Comparison of ENCODE assay signal across 27 mouse cellular contexts in the genomic region with DNA sequence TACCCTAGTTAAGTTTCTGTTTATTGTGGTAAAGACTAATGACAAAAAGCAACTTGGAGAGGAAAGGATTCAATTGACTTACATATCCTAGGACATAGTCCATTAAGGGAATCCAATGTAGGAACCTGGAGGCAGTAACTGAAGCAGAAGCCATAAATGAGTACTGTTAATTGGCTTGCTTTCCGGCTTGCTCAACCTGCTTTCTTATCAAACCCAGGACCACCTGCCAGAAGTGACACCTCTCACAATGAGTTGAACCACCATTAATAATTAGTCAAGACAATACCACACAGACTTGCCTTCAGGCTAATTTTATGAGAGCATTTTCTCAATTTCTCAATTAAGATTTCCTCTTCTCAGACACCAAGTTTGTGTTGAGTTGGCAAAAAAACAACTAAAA.
A peak's percentile ranks its signal among the peaks of the same experiment; 100 is the strongest.
DNase-seq lines count a peak whose midpoint lies in the region; ATAC-seq and TF ChIP-seq lines count a peak whose summit lies in the region.
"Had no signal": no experiment of that assay in that cellular context is flagged by ENCODE, and none has a peak within 500 bp of the region (broad histone marks: within the 10 kb centered on the region; RNA-seq: fewer than 3 reads in every experiment).

No protein-coding gene starts in this region.

- no peaks in the 10 kb centered on the region for H3K9me3 ChIP-seq in embryonic facial prominence, embryonic 14.5 days (ENCODE audit: control insufficient read depth, low read length)
- no peaks in the 10 kb centered on the region for H3K9me3 ChIP-seq in embryonic facial prominence, embryonic 10.5 days
- H3K9me3 ChIP-seq in forebrain, embryonic 15.5 days, result no peaks in the 10 kb centered on the region
- no peaks in the 10 kb centered on the region for H3K9me3 ChIP-seq in forebrain, embryonic 11.5 days (ENCODE audit: control insufficient read depth, low read length)
- no peaks in the 10 kb centered on the region for H3K9me3 ChIP-seq in forebrain, postnatal 0 days (ENCODE audit: low read length)
- H3K9me3 ChIP-seq in heart, embryonic 11.5 days (replicated peaks; ENCODE audit: control insufficient read depth, low read length), result no peaks in the 10 kb centered on the region
- H3K9me3 ChIP-seq: embryonic facial prominence, embryonic 12.5 days; G1E; heart, embryonic 13.5 days; hindbrain, embryonic 12.5 days; hindbrain, embryonic 15.5 days; intestine, embryonic 15.5 days had no signal

- DNase-seq in embryonic facial prominence, embryonic 14.5 days (ENCODE audit: low spot score), result peak; percentile 13
- DNase-seq in embryonic facial prominence, embryonic 10.5 days (ENCODE audit: low spot score), result no peak
- no peak for DNase-seq in forebrain, embryonic 11.5 days (ENCODE audit: low spot score)
- peak; percentile 5 for DNase-seq in forebrain, postnatal 0 days
- DNase-seq in gastrocnemius, adult 2 months, result no peak
- DNase-seq: adrenal gland, postnatal 10 days; adrenal gland, postnatal 36 days; cerebellum, adult 11 months; cerebellum, adult 2 months; cerebellum, adult 9-11 months; cerebellum, postnatal 25 days; gastrocnemius, postnatal 25 days; heart, adult 18-20 months; heart, postnatal 14 days; heart, postnatal 4 days; kidney, adult 11 months; kidney, adult 8-10 months had no signal

- no peak overlapping the region for H3K9ac ChIP-seq in embryonic facial prominence, embryonic 14.5 days (ENCODE audit: low read depth, low read length)
- no peak overlapping the region for H3K9ac ChIP-seq in forebrain, embryonic 15.5 days (replicated peaks)
- H3K9ac ChIP-seq in forebrain, embryonic 11.5 days (ENCODE audit: low read length), result no peak overlapping the region
- no peak overlapping the region for H3K9ac ChIP-seq in forebrain, postnatal 0 days
- no peak overlapping the region for H3K9ac ChIP-seq in heart, embryonic 11.5 days (ENCODE audit: low read depth, low read length)
- H3K9ac ChIP-seq: embryonic facial prominence, embryonic 12.5 days; heart, embryonic 13.5 days; hindbrain, embryonic 12.5 days; hindbrain, embryonic 15.5 days; intestine, embryonic 15.5 days had no signal

- ATAC-seq in embryonic facial prominence, embryonic 14.5 days (ENCODE audit: low read depth), result no peak
- peak; percentile 51; the same call in 1 of the 2 replicates for ATAC-seq in forebrain, embryonic 15.5 days (replicated peaks)
- ATAC-seq in forebrain, embryonic 11.5 days (replicated peaks; ENCODE audit: low FRiP score), result no peak
- ATAC-seq in forebrain, postnatal 0 days, result no peak
- no peak for ATAC-seq in heart, embryonic 11.5 days (replicated peaks; ENCODE audit: insufficient number of reproducible peaks, low FRiP score, low TSS enrichment)
- ATAC-seq: intestine, embryonic 15.5 days; Patski had no signal

- no peaks in the 10 kb centered on the region for H3K27me3 ChIP-seq in embryonic facial prominence, embryonic 14.5 days (replicated peaks; ENCODE audit: control insufficient read depth, insufficient read depth, low read length)
- H3K27me3 ChIP-seq in embryonic facial prominence, embryonic 10.5 days (replicated peaks; ENCODE audit: low read depth, poor library complexity, severe bottlenecking), result no peaks in the 10 kb centered on the region
- no peaks in the 10 kb centered on the region for H3K27me3 ChIP-seq in forebrain, embryonic 15.5 days
- H3K27me3 ChIP-seq in forebrain, embryonic 11.5 days (ENCODE audit: control insufficient read depth, insufficient read depth, low read length), result no peaks in the 10 kb centered on the region
- no peaks in the 10 kb centered on the region for H3K27me3 ChIP-seq in forebrain, postnatal 0 days (ENCODE audit: insufficient read depth, low read length)
- no peaks in the 10 kb centered on the region for H3K27me3 ChIP-seq in heart, embryonic 11.5 days (ENCODE audit: control insufficient read depth, insufficient read depth, low read length)
- H3K27me3 ChIP-seq: embryonic facial prominence, embryonic 12.5 days; heart, embryonic 13.5 days; hindbrain, embryonic 12.5 days; hindbrain, embryonic 15.5 days; intestine, embryonic 15.5 days had no signal

- 90% methylated on average over 1 of the region's 1 CpGs for WGBS in embryonic facial prominence, embryonic 14.5 days
- 75% methylated on average over 1 of the region's 1 CpGs for WGBS in embryonic facial prominence, embryonic 10.5 days
- 18% methylated on average over 1 of the region's 1 CpGs for WGBS in forebrain, embryonic 15.5 days
- 36% methylated on average over 1 of the region's 1 CpGs for WGBS in forebrain, embryonic 11.5 days
- 28% methylated on average over 1 of the region's 1 CpGs for WGBS in forebrain, postnatal 0 days
- 86% methylated on average over 1 of the region's 1 CpGs for WGBS in heart, embryonic 11.5 days (ENCODE audit: insufficient replicate concordance)

- no peak for TF ChIP-seq CTCF in forebrain, postnatal 0 days (IDR thresholded peaks at IDR 0.05; ENCODE audit: low read depth)
- no peak for TF ChIP-seq CTCF in gastrocnemius, adult 2 months (IDR thresholded peaks at IDR 0.05)

- intact Hi-C loops in gastrocnemius, adult 2 months (cut with DNase I), result no loop called here

- H3K4me2 ChIP-seq in embryonic facial prominence, embryonic 14.5 days (ENCODE audit: low read depth, low read length), result no peak overlapping the region
- no peak overlapping the region for H3K4me2 ChIP-seq in forebrain, embryonic 15.5 days (replicated peaks)
- H3K4me2 ChIP-seq in forebrain, embryonic 11.5 days (ENCODE audit: low read depth, low read length, severe bottlenecking), result no peak overlapping the region
- no peak overlapping the region for H3K4me2 ChIP-seq in forebrain, postnatal 0 days (ENCODE audit: low read depth)
- H3K4me2 ChIP-seq in heart, embryonic 11.5 days, result no peak overlapping the region
- H3K4me2 ChIP-seq: embryonic facial prominence, embryonic 12.5 days; heart, embryonic 13.5 days; hindbrain, embryonic 12.5 days; hindbrain, embryonic 15.5 days; intestine, embryonic 15.5 days had no signal

- no peaks in the 10 kb centered on the region for H3K36me3 ChIP-seq in embryonic facial prominence, embryonic 14.5 days (ENCODE audit: control insufficient read depth, insufficient read depth, low read length)
- no peaks in the 10 kb centered on the region for H3K36me3 ChIP-seq in embryonic facial prominence, embryonic 10.5 days (replicated peaks)
- H3K36me3 ChIP-seq in forebrain, embryonic 15.5 days, result no peaks in the 10 kb centered on the region
- H3K36me3 ChIP-seq in forebrain, embryonic 11.5 days (ENCODE audit: control insufficient read depth, insufficient read depth, low read length), result no peaks in the 10 kb centered on the region
- no peaks in the 10 kb centered on the region for H3K36me3 ChIP-seq in forebrain, postnatal 0 days (ENCODE audit: insufficient read depth)
- H3K36me3 ChIP-seq in heart, embryonic 11.5 days (ENCODE audit: control insufficient read depth, insufficient read depth, low read length), result no peaks in the 10 kb centered on the region
- H3K36me3 ChIP-seq: embryonic facial prominence, embryonic 12.5 days; G1E; heart, embryonic 13.5 days; hindbrain, embryonic 12.5 days; hindbrain, embryonic 15.5 days; intestine, embryonic 15.5 days had no signal

- H3K27ac ChIP-seq in embryonic facial prominence, embryonic 14.5 days (replicated peaks; ENCODE audit: low read depth, low read length), result no peak overlapping the region
- H3K27ac ChIP-seq in embryonic facial prominence, embryonic 10.5 days (replicated peaks), result no peak overlapping the region
- no peak overlapping the region for H3K27ac ChIP-seq in forebrain, embryonic 15.5 days (replicated peaks)
- H3K27ac ChIP-seq in forebrain, embryonic 11.5 days (ENCODE audit: low read depth, low read length), result no peak overlapping the region
- no peak overlapping the region for H3K27ac ChIP-seq in forebrain, postnatal 0 days (ENCODE audit: low read depth, low read length)
- no peak overlapping the region for H3K27ac ChIP-seq in heart, embryonic 11.5 days (ENCODE audit: low read depth, low read length)
- H3K27ac ChIP-seq in gastrocnemius, adult 2 months, result no peak overlapping the region
- H3K27ac ChIP-seq: embryonic facial prominence, embryonic 12.5 days; heart, embryonic 13.5 days; hindbrain, embryonic 12.5 days; hindbrain, embryonic 15.5 days; intestine, embryonic 15.5 days had no signal

- no peak overlapping the region for H3K4me3 ChIP-seq in embryonic facial prominence, embryonic 14.5 days (ENCODE audit: low read depth, low read length)
- H3K4me3 ChIP-seq in embryonic facial prominence, embryonic 10.5 days, result no peak overlapping the region
- H3K4me3 ChIP-seq in forebrain, embryonic 15.5 days, result no peak overlapping the region
- H3K4me3 ChIP-seq in forebrain, embryonic 11.5 days (ENCODE audit: low read depth, low read length), result no peak overlapping the region
- H3K4me3 ChIP-seq in forebrain, postnatal 0 days (ENCODE audit: low read depth, low read length), result no peak overlapping the region
- no peak overlapping the region for H3K4me3 ChIP-seq in heart, embryonic 11.5 days (ENCODE audit: low read depth, low read length)
- no peak overlapping the region for H3K4me3 ChIP-seq in gastrocnemius, adult 2 months
- H3K4me3 ChIP-seq: embryonic facial prominence, embryonic 12.5 days; erythroblast, embryonic 14.5 days; heart, embryonic 13.5 days; hindbrain, embryonic 12.5 days; hindbrain, embryonic 15.5 days; intestine, embryonic 15.5 days had no signal

- no peaks in the 10 kb centered on the region for H3K4me1 ChIP-seq in embryonic facial prominence, embryonic 14.5 days (ENCODE audit: control insufficient read depth, insufficient read depth, low read length)
- no peaks in the 10 kb centered on the region for H3K4me1 ChIP-seq in embryonic facial prominence, embryonic 10.5 days
- no peaks in the 10 kb centered on the region; the same call in 1 of the 2 replicates for H3K4me1 ChIP-seq in forebrain, embryonic 15.5 days
- H3K4me1 ChIP-seq in forebrain, embryonic 11.5 days (replicated peaks; ENCODE audit: control insufficient read depth, insufficient read depth, low read length), result no peaks in the 10 kb centered on the region
- H3K4me1 ChIP-seq in forebrain, postnatal 0 days (ENCODE audit: insufficient read depth), result no peaks in the 10 kb centered on the region
- no peaks in the 10 kb centered on the region for H3K4me1 ChIP-seq in heart, embryonic 11.5 days (ENCODE audit: control insufficient read depth, insufficient read depth, low read length)
- H3K4me1 ChIP-seq: embryonic facial prominence, embryonic 12.5 days; heart, embryonic 13.5 days; hindbrain, embryonic 12.5 days; hindbrain, embryonic 15.5 days; intestine, embryonic 15.5 days had no signal

Comparison
In these comparisons a context has a peak if more than half of its experiments do, and no peak if none do; other contexts are left out.
1. DNase-seq: peak in embryonic facial prominence, embryonic 14.5 days (single experiment) and forebrain, postnatal 0 days (single experiment); none in embryonic facial prominence, embryonic 10.5 days (single experiment), forebrain, embryonic 11.5 days (single experiment) and gastrocnemius, adult 2 months (single experiment).